Mouse (Mus musculus) limb, embryonic 10.5 days (tissue): ENCODE measurements around the gene Clec9a. TPM values are rescaled to one million over a fixed set of nuclear protein-coding genes. Genes with fewer than 3 reads are reported as not detected.

Experiments used
- DNase-seq: peaks from one replicate; pipeline ENCODE4 v3.0.0-alpha.2; 2017; ENCODE audit warnings: low spot score
- H3K27ac ChIP-seq: fragments of 300-500 bp; sonication (generic); 2 replicates; pipeline ENCODE4 v1.5.1; 2016; ENCODE audit warnings: mild to moderate bottlenecking
- H3K27me3 ChIP-seq: fragments of 300-500 bp; sonication (generic); 2 replicates; pipeline ENCODE4 v1.6.1; 2016; ENCODE audit warnings: low read depth, mild to moderate bottlenecking; ENCODE audit not compliant: poor library complexity, severe bottlenecking
- H3K36me3 ChIP-seq: fragments of 300-500 bp; sonication (generic); 2 replicates; pipeline ENCODE4 v1.6.1; 2016; ENCODE audit warnings: mild to moderate bottlenecking, moderate library complexity
- H3K4me1 ChIP-seq: fragments of 300-500 bp; sonication (generic); 2 replicates; pipeline ENCODE4 v1.6.1; 2016
- H3K4me3 ChIP-seq: fragments of 300-500 bp; sonication (generic); 2 replicates; pipeline ENCODE4 v1.5.1; 2016; ENCODE audit warnings: mild to moderate bottlenecking, moderate library complexity
- H3K9me3 ChIP-seq: fragments of 300-500 bp; sonication (generic); replicated peaks from 2 replicates; pipeline ENCODE4 v1.6.1; 2016; ENCODE audit warnings: mild to moderate bottlenecking
- WGBS: fragments of 180-500 bp; shearing (Covaris S2); methylation state at CpG from one replicate; pipeline ENCODE4 v1.1.7; 2016; 5-methylcytosine and 5-hydroxymethylcytosine counted together
- polyA plus RNA-seq: library from polyadenylated mRNA; unstranded; fragments of >200 nt; fragmentation: Nextera tagmentation; extraction: Ambion mirVana; gene quantifications from 2 replicates; pipeline ENCODE4 v1.2.1, GENCODE M21; 2016

Gene Clec9a
- 0.20 and 0.21 TPM in 2 replicates for polyA plus RNA-seq

- no peak for DNase-seq
- no peak within 1 kb of the TSS for H3K27ac ChIP-seq
- no peaks in the 10 kb centered on the region for H3K9me3 ChIP-seq
- no peaks in the 10 kb centered on the region for H3K36me3 ChIP-seq
- H3K4me3 ChIP-seq = no peak within 1 kb of the TSS
- WGBS = 85% methylated on average over 2 of the region's 2 CpGs
- no peaks in the 10 kb centered on the region for H3K27me3 ChIP-seq
- no peaks in the 10 kb centered on the region for H3K4me1 ChIP-seq
Observed at GRCm38 (mm10) chr6:129408562-129408961, at the start of gene Clec9a. Clec9a (plus strand) TSS chr6:129408862.

DNA sequence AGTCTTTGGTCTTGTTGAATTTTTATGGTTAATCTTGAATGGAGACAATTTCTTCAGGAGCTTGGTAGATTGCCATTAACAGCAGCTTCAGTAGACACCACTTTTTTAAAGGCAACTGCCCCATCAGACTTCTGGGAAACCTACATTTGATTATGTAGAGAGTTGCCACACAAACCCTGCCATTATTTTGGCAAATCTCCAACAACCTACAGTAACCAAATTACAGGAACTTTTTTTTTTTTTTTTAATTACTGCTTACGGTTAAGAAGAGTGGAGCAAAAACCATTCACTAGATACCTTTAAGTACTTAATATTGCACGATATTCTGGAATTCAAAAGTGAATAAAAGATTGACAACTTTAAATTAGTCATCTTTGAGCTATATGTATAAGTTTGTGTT is 49.1 kb upstream of the Clec9a start:
- H3K9me3 ChIP-seq = no peaks in the 10 kb centered on the region
- no peak for DNase-seq
- no peaks in the 10 kb centered on the region for H3K27me3 ChIP-seq
- H3K4me3 ChIP-seq = no peak overlapping the region
- H3K27ac ChIP-seq = no peak overlapping the region
- WGBS = 100% methylated on average over 2 of the region's 2 CpGs
- no peaks in the 10 kb centered on the region for H3K4me1 ChIP-seq
- H3K36me3 ChIP-seq = no peaks in the 10 kb centered on the region

DNA sequence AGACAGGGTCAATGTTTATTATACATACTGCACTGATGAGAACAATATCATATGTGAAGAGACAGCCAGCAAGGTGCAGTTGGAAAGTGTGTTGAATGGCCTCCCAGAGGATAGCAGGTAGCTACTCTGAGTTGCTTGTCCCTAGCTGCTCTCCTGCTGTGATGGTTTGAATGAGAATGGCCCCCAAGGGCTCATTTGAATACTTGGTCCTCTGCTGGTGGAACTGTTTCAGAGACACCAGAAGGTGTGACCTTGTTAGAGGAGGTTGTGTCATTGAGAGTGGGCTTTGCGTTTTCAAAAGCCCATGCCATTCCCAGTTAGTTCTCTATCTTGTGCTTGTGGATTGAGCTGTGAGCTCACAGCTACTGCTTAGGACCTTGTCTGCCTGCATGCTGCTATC is 44.7 kb upstream of the Clec9a start:
- Histone ChIP-seq H3K4me3 (no peak overlapping the region), H3K36me3 (no peaks in the 10 kb centered on the region), H3K27me3 (no peaks in the 10 kb centered on the region), H3K27ac (no peak overlapping the region), H3K4me1 (no peaks in the 10 kb centered on the region), H3K9me3 (no peaks in the 10 kb centered on the region)
- DNase-seq = no peak
- WGBS = 25% methylated on average over 1 of the region's 1 CpGs

DNA sequence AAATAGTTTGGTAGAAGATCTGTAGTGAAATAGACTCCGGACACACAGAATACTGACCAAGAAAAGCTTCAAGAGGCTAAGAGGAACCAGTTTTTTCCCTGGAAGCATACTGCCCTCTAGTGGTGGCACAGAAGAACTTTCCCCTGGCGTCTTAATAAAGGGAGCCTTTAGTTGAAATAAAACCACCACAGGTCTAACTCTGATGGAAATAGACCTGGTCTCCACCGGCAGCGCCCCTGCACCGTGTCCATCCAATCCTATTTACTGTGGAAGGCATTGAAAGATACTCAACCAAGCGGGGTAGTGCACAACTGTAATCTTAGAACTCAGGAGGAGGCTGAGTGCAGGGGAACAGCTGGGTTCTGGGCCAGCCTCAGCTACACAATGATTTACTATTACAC is 42.7 kb upstream of the Clec9a start:
- Histone ChIP-seq H3K27me3 (no peaks in the 10 kb centered on the region), H3K4me1 (no peaks in the 10 kb centered on the region), H3K36me3 (no peaks in the 10 kb centered on the region), H3K4me3 (no peak overlapping the region), H3K9me3 (no peaks in the 10 kb centered on the region), H3K27ac (no peak overlapping the region)
- DNase-seq = peak; percentile 35
- WGBS = 28% methylated on average over 6 of the region's 6 CpGs

GRCm38 (mm10) chr6:129369374-129370132 is 39.1 kb upstream of the Clec9a start:
- Histone ChIP-seq H3K4me1 (0 out of 2 replicates have a peak, but pooled peaks cover 3% of the 10 kb centered on the region), H3K27me3 (no peaks in the 10 kb centered on the region), H3K36me3 (no peaks in the 10 kb centered on the region), H3K4me3 (no peak overlapping the region), H3K27ac (no peak overlapping the region), H3K9me3 (no peaks in the 10 kb centered on the region)
- 73% methylated on average over 7 of the region's 7 CpGs for WGBS
- DNase-seq = no peak

- H3K36me3 ChIP-seq = no peaks in the 10 kb centered on the region
- DNase-seq = no peak
- no peak overlapping the region for H3K27ac ChIP-seq
- H3K4me1 ChIP-seq = 0 out of 2 replicates have a peak, but pooled peaks cover 3% of the 10 kb centered on the region
- WGBS = 84% methylated on average over 2 of the region's 2 CpGs
- no peak overlapping the region for H3K4me3 ChIP-seq
- no peaks in the 10 kb centered on the region for H3K9me3 ChIP-seq
- no peaks in the 10 kb centered on the region for H3K27me3 ChIP-seq
Observed at GRCm38 (mm10) chr6:129374937-129375471, 33.7 kb upstream of the Clec9a start.

- no peak for DNase-seq
- H3K27me3 ChIP-seq = no peaks in the 10 kb centered on the region
- no peaks in the 10 kb centered on the region for H3K4me1 ChIP-seq
- 74% methylated on average over 4 of the region's 4 CpGs for WGBS
- no peaks in the 10 kb centered on the region for H3K9me3 ChIP-seq
- no peak overlapping the region for H3K27ac ChIP-seq
- no peak overlapping the region for H3K4me3 ChIP-seq
- no peaks in the 10 kb centered on the region for H3K36me3 ChIP-seq
Observed at GRCm38 (mm10) chr6:129380454-129380853, 28.2 kb upstream of the Clec9a start.

DNA sequence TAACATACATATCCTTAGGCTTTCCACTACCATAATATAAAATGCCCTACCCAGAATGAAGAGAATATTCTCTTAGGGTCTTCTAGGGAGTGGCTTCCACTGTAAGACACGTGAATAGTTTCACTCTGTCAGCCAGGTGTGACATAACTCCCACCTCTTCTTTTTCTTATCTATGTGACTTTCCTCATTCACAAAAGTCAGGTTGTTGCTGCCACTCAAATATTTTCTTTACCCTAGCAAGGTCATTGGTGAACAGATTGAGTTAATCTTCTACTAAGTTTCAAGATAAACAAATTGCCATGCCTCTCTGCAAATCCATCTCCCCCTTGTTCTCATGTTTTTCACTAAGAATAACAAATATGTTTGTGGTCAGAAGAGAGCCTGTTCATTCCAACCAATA is 26.9 kb upstream of the Clec9a start:
- H3K9me3 ChIP-seq = no peaks in the 10 kb centered on the region
- H3K4me1 ChIP-seq = no peaks in the 10 kb centered on the region
- no peak overlapping the region for H3K4me3 ChIP-seq
- H3K27ac ChIP-seq = no peak overlapping the region
- no peaks in the 10 kb centered on the region for H3K27me3 ChIP-seq
- DNase-seq = no peak
- no peaks in the 10 kb centered on the region for H3K36me3 ChIP-seq
- 85% methylated on average over 1 of the region's 1 CpGs for WGBS

- WGBS = 91% methylated on average over 3 of the region's 3 CpGs
- DNase-seq = no peak
- Histone ChIP-seq H3K27me3 (no peaks in the 10 kb centered on the region), H3K27ac (no peak overlapping the region), H3K9me3 (no peaks in the 10 kb centered on the region), H3K36me3 (no peaks in the 10 kb centered on the region), H3K4me1 (no peaks in the 10 kb centered on the region), H3K4me3 (no peak overlapping the region)
Observed at GRCm38 (mm10) chr6:129383466-129383865, 25.2 kb upstream of the Clec9a start.

DNA sequence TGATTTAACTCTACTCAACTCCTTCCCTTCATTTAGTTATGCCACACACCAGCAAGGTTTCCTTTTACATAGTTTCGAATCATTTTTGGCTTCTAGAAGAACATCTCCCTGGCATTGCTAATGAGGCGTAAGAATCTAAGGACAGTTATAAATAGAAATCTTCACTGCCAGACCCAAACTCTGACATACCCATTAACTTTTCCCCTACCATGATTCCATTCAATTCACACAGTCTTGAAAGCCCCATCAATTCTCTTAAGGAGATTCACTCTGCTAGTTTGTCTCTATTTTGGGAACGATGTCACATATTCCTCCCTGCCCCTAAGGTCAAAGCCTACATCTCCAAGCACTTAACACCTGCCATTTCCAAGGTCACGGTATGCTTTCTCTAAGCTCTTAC is 23.7 kb upstream of the Clec9a start:
- Histone ChIP-seq H3K4me3 (no peak overlapping the region), H3K36me3 (no peaks in the 10 kb centered on the region), H3K9me3 (no peaks in the 10 kb centered on the region), H3K27ac (no peak overlapping the region), H3K4me1 (no peaks in the 10 kb centered on the region), H3K27me3 (no peaks in the 10 kb centered on the region)
- no peak for DNase-seq
- WGBS = 89% methylated on average over 4 of the region's 4 CpGs

DNA sequence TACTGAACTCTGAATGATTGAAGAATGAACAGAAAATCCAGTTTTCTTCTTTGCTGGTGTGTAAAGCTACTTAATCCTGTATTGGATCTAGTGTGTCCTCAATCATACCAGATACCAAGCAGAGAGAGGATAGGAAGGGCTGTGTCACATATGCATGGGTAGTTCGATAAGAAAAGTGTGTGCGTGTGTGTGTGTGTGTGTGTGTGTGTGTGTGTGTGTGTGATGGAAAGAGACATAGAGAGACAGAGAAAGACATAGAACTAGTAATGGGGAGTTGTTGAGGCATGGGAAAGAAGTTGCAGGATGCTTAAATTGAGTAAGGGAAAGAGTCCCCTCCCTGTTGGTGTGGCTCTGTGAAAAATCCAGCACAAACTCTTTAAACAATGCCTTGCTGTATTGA is 22.9 kb upstream of the Clec9a start, which contains the start of gene Clec12b:
Gene Clec12b, minus strand, starts transcription at position 101 of the 400 bp plus-strand sequence.
- 87% methylated on average over 2 of the region's 2 CpGs for WGBS

DNA sequence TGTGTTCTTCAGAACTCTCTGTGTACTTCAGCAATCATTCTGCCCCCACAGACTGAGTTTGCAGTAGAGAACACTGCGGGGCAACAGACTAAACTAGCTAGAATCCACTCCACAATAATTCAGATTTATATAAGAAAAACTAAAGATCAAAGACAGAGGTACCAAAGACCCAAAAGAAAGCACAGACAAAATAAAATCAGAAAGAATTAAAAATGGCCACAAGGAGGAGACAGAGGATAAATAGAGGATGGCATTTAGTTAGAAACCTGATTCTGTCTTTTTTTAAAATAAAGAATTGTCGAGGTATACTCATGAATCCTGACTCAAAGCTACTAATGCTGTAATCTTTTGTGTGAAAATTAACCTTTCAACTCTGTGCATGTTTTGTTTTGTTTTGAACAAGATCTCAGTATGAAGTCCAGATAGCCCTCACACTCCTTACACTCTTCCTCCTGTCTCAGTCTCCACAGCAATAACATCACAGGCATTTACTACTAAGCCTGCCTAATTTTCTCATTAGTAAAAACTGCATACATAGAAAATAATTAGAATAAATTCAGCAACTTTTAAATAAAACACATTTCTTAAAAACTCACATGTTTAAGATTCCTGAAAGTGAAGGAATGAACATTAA is 15.5 kb upstream of the Clec9a start:
- Histone ChIP-seq H3K9me3 (no peaks in the 10 kb centered on the region), H3K4me1 (no peaks in the 10 kb centered on the region), H3K27ac (no peak overlapping the region), H3K4me3 (no peak overlapping the region), H3K36me3 (no peaks in the 10 kb centered on the region), H3K27me3 (no peaks in the 10 kb centered on the region)
- no peak for DNase-seq
- WGBS = 42% methylated on average over 2 of the region's 2 CpGs

More for the DNA sequence above, 22.9 kb upstream of the Clec9a start, which contains the start of gene Clec12b:
- no peak within 1 kb of the TSS for H3K27ac ChIP-seq
- H3K4me3 ChIP-seq = no peak within 1 kb of the TSS
- H3K36me3 ChIP-seq = no peaks in the 10 kb centered on the region
- DNase-seq = no peak
- no peaks in the 10 kb centered on the region for H3K9me3 ChIP-seq
- H3K27me3 ChIP-seq = no peaks in the 10 kb centered on the region
- H3K4me1 ChIP-seq = no peaks in the 10 kb centered on the region

- no peaks in the 10 kb centered on the region for H3K9me3 ChIP-seq
- no peak overlapping the region for H3K4me3 ChIP-seq
- no peaks in the 10 kb centered on the region for H3K4me1 ChIP-seq
- H3K36me3 ChIP-seq = no peaks in the 10 kb centered on the region
- H3K27me3 ChIP-seq = no peaks in the 10 kb centered on the region
- no peak for DNase-seq
- WGBS = 80% methylated on average over 6 of the region's 6 CpGs
- H3K27ac ChIP-seq = no peak overlapping the region
Observed at GRCm38 (mm10) chr6:129393732-129394131, 14.9 kb upstream of the Clec9a start.
